Mouse (Mus musculus) lung, postnatal 0 days (tissue): ENCODE results near the gene Rpf2.

Source experiments
- CTCF ChIP-seq: IDR thresholded peaks from 2 replicates; pipeline ENCODE4 v1.5.1; 2016; ENCODE audit warnings: antibody characterized with exemption, mild to moderate bottlenecking
- EP300 ChIP-seq: IDR thresholded peaks from 2 replicates; pipeline ENCODE4 v1.6.1; 2016; ENCODE audit warnings: antibody characterized with exemption, mild to moderate bottlenecking, control low read depth

GRCm38 (mm10) chr10:40273938-40274337 is 27.1 kb upstream of the Rpf2 start:
- TF ChIP-seq CTCF (no peak), EP300 (no peak)
